Mouse (Mus musculus) cerebellum, adult 2 months (tissue): ENCODE measurements at regions not wholly inside any gene's neighbourhood (a gene's known extent, or its start where the extent isn't known, plus 50 kb on each side); places are given as distances from the start of the nearest gene placed in this dataset.

Source experiments
- CTCF ChIP-seq: fragments of 200-500 bp; IDR thresholded peaks from 2 replicates; pipeline ENCODE4 v1.5.1; 2011; ENCODE audit warnings: low read depth, mild to moderate bottlenecking, control low read depth, low read length, moderate library complexity, borderline replicate concordance; ENCODE audit not compliant: insufficient read depth
- POLR2A ChIP-seq: fragments of 200-500 bp; IDR thresholded peaks from 2 replicates; pipeline ENCODE4 v1.6.1; 2011; ENCODE audit warnings: low read length, control low read depth, borderline replicate concordance; ENCODE audit not compliant: insufficient read depth

GRCm38 (mm10) chr10:85266148-85266547, 81.3 kb upstream of the Cry1 start:
- TF ChIP-seq CTCF (no peak), POLR2A (no peak)
